Mouse (Mus musculus) monocyte, adult 5-6 weeks (primary cell): Measurements from ENCODE around the gene Hapln4. TPM values are rescaled to one million over a fixed set of nuclear protein-coding genes. Genes with fewer than 3 reads are reported as not detected.
A peak's percentile ranks its signal among the peaks of the same experiment; 100 is the strongest.
"Not testable (repeated sequence)": the region's sequence is repeated elsewhere in the genome, so short reads cannot be mapped to it uniquely, and the experiment has no call there.

Experiments
- ATAC-seq: fragments of 153-309, 156-312 bp; replicated peaks from 2 replicates; pipeline ENCODE4 v1.8.0; 2017; ENCODE audit warnings: mild to moderate bottlenecking; ENCODE audit not compliant: low TSS enrichment, insufficient number of reproducible peaks, severe bottlenecking, poor library complexity, low FRiP score
- total RNA-seq: library from RNA; stranded (forward); fragments of 200-1000, 200-491, 200-594 nt; gene quantifications from 3 replicates; pipeline ENCODE4 v1.2.3, GENCODE M21; 2017

Hapln4 gene
- not detected in 3 replicates for total RNA-seq

DNA sequence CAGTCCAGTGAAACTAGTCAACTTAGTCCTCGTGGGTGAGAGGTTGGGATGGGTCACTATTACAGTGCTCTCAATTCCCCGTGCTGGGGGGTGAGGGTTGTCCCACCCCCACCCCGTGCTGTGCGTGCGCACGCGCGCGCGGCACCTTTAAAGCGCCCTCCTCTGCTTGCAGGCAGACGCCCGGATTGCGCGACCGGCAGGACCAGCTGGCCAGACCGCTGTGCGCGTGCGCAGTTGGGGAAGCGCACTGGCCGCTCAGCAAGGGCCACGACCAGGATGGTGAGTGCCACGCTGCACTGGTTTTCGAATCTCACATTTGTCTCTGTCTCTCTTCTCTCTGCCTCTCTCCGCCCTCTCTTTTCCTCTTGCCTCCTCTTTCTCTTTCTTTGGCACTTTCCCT lies at the start of gene Hapln4:
Hapln4 (plus strand) TSS at position 173 of the 400 bp plus-strand sequence.
- ATAC-seq = no peak

DNA sequence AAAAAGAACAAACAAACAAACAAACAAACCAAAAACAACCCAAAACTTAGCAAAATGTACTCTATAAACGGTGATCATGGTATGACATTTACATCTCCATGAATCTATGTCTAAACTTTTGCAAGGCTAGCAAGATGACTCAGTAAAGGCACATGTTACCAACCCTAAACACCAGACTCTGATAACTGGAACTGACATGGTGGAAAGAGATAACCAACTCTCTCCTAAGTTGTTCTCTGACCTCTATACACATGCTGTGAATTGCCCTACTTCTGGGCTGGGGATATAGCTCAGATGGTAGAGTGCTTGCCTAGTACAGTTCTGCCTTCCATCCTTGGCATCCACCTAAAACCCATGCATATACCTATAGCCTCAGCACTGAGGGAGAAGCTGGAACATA lies 45.3 kb upstream of the Hapln4 start:
- no peak for ATAC-seq

DNA sequence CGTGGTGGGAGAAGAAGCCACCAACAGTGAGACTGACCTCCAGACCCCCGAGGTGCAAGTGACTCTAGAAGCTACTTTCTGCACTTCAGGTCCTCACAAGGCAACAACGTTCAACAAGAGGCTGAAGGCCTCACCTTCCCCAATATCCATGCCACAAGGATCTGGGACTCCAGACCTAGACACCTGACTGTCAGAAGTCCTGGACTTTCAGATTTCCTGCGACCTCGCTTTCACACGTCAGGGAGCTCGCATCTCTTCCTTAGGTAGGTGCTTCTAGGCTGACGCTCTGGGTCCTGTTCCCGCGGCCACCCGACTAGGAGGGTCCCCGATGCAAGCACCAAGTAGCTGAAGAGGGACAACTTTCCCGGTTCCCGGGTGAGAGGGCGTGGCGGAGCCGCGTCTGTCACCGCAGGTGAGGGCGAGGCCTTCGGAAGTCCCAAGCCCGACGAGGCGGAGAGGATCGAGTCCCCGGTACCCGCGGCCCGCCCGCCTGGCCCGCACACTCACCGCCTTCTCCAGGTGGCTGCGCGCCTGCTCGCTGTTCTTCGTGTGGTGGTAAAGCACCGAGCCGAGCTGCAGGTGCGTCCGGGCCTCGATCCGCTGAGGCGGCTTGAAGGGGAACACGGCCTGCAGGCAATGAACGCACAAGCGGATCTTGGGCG lies 41.2 kb upstream of the Hapln4 start:
- peak; percentile 20; the same call in 1 of the 2 replicates for ATAC-seq

- peak; percentile 94 for ATAC-seq
Observed at GRCm38 (mm10) chr8:70042583-70043455, 40.4 kb upstream of the Hapln4 start, which contains the start of the genes Mau2 and Sugp1. Mau2 (minus strand) TSS chr8:70042734. Sugp1 (plus strand) TSS chr8:70042813.

DNA sequence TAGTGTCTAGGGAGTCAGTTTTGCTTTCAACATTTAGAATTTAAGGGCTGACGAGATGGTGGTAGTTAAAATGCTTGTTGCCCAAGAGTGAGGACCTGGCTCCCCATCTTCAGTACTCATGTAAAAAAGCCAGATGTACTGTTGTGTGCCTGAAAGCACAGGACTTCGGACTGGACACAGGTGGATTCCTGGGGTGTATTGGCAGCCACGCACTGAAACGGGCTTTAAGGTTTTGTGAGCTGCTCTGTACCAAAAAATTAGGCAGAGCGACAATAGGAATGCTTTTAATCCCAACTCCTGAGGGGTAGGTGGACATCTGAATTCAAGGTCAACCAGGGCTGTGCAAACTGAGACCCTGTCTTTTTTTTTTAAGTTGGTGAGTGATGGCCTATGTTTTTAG lies 39.3 kb upstream of the Hapln4 start:
- no peak for ATAC-seq

DNA sequence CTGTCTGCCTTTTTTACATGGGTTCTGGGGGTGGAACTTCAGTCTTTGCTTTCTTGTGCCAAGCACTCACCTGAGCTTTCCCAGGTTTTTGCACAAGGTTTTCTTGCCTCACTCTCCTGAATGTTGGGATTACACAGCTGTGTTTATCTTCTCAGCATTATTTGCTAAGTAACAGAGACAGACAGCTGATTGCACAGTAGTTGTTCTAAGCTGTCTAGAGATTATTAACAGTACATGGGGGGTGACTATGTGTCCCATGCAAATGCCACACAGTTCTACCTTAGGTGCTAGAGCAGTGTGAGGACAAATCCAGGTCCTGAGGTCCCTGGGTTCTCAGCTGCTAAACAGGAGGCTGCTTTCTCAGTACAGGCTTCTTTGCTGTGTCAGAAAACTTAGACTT lies 33.6 kb upstream of the Hapln4 start:
- ATAC-seq = no peak

DNA sequence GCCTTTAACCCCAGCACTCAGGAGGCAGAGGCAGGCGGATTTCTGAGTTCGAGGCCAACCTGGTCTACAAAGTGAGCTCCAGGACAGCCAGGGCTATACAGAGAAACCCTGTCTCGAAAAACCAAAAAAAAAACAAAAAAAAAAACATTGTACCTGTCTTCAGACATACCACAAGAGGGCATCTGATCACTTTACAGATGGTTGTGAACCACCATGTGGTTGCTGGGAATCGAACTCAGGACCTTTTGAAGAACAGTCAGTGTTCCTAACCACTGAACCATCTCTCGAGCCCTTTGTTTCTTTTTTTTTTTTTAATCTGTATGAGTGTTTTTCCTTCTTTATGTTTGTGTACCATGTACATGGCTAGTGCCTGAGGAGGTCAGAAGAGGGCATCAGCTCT lies 32.8 kb upstream of the Hapln4 start:
- not testable (repeated sequence) for ATAC-seq

DNA sequence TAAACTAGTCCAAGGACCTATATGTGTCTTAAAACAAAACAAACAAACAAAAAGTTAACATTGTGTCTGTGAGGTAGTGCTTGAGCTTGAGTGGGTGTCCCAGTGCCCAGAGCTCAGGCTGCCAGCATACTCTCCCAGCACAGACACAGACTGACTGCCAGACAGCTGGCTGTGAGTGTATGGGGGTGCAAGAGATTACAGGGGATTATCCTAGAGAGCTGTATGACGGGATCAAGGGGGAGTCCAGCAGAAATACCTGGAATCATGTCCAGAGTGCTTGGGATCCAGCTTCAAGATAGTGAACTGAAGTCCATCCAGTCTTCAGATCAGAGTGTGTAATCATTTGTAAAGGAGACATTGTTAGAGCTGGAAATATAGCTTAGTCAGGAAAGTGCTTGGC lies 25.5 kb upstream of the Hapln4 start:
- ATAC-seq = no peak

- no peak for ATAC-seq
Observed at GRCm38 (mm10) chr8:70071836-70072440, 11.3 kb upstream of the Hapln4 start.

GRCm38 (mm10) chr8:70072441-70073069 lies 10.7 kb upstream of the Hapln4 start, which contains the start of gene Tm6sf2:
Tm6sf2 (plus strand) TSS chr8:70072924.
- ATAC-seq = no peak

DNA sequence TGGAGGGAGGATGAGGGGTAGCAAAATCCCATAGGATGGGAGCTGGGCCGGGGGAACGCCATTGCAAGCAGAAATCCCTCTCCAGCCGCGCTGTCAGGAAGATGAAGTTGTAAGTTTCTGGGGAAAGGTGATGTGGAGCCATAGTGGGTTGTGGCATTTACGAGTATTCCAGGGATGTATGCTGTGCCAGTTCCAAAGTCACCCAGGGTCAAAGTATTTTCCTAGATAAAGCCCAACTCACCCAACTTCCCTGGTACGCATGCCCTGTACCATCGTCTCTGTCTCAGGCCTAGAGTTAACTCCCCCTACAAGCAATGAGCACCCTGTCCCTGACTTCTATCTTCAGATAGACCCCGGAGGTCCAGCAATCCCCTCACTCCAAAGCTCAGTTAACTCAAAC lies 10.1 kb upstream of the Hapln4 start:
- ATAC-seq = no peak

DNA sequence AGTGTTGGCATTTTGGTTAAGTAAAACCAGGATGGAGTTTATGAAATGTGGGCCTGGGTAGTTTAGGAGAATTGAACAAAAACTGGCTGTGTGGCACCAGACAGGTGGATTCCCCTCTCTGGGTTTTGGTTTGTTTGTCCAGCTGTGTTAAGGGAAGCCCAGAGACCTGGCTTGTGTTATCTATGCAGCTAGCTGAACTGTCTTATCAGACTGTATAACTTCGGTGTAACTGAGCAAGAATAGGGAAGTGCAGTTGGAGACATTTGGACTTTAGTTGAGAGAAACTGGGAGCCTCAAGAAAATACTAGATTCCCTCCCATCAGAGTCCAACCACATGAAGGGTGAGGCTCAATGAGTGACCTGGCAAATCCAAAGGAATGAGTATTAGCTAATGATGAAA lies 9.6 kb upstream of the Hapln4 start:
- ATAC-seq = no peak

- no peak for ATAC-seq
Observed at GRCm38 (mm10) chr8:70081976-70082375, 1.3 kb upstream of the Hapln4 start.

GRCm38 (mm10) chr8:70084191-70085065 lies 1.2 kb downstream of the Hapln4 start:
- no peak for ATAC-seq

DNA sequence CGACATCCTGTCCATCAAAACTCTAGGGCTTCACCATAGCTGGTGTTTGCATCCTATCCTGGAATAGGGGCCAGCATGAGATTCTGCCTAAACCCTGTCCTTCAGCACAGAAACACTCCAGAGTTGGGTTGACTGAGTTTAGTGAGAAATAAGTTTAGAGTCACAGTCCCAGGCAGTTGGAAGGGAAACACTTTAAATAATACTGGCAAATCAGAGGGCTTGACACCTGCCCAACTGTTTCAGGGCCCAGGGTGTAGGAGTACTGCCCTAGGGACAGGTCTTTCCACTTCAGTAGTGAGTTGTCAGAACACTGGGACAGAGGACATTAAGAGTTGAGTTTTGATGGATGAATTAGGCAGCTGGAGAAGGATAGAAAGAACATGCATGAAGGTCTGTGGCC lies 2.9 kb downstream of the Hapln4 start:
- no peak for ATAC-seq

DNA sequence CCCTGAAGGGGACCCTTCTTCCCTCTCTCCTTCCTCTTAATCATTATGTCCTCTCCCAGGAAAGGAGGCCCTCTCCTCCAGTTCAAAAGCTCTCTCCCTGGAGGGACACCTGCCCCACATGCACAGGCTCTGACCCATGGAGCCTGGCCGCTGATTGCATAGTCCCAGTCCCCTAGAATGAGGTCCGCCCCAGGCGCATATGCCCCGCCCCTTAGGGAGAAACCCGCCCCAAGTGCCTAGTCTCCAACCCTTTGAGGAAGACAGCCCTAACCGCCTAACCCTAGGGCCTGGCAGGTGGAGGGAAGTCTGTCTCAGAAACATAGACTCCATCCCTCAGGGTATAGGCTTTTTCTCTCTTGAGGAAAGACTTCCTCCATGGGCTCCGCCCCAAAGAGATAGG lies 4.0 kb downstream of the Hapln4 start:
- no peak for ATAC-seq

DNA sequence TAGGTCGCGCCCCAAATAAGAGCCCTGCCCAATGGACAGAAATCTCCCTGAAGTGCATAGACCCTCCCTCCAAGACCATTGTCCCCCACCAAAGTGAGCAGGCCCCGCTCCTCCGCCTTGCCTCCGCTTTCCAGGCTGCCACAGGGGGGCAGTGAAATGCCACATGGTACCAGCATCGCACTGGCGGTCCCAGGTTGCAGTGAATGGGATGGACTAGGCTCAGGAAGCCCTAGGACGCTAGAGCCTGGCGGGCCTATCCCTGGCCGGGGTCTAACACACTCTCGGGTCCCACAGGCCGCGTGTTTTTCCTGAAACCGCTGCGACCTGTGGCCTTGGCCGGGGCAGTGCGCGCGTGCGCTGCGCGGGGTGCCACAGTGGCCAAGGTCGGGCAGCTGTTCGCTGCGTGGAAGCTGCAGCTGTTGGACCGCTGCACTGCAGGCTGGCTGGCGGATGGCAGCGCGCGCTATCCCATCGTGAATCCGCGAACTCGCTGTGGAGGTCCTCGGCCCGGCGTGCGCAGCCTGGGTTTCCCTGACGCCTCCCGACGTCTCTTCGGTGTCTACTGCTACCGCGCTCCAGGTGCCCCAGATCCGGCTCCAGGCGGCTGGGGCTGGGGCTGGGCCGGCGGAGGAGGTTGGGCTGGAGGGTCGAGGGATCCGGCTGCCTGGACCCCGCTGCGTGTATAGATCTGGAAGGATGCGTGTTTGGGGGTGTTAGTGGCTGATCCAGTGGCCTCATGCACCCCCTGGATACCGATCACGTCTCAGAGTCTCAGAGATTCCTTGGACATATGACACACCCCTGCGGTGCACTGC lies 4.8 kb downstream of the Hapln4 start:
- ATAC-seq = 0 out of 2 replicates have a peak, but pooled peaks have one; percentile 28
